Mouse (Mus musculus): ENCODE data around the gene Gnao1. TPM values are rescaled to one million over a fixed set of nuclear protein-coding genes. Genes with fewer than 3 reads are reported as not detected.

Gene Gnao1
- polyA plus RNA-seq, 1 experiment = 0.46 TPM

DNA sequence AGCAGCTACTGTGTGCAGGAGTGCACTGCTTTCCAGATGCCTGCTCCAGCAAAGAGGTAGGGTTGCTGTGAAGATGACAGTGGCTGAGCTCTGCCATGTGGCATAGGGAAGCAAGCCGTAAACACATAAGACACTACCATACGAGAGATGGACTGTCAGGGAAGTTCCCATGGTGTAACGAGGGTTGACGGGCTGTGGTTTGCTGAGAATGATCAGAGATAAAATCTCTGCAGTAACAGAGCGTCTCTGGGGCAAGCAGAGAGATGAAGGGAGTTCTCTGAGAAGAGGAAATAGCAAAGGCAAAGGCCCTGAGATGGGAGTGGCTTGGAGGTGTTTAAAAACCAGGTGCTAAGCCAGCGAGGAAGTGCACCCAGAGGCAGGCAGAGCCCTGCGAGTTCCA is 54.3 kb downstream of the Gnao1 start:
- no peaks in the 10 kb centered on the region for H3K4me1 ChIP-seq (ENCODE audit: control insufficient read depth, insufficient read depth, low read length)
- TF ChIP-seq CTCF (IDR thresholded peaks at IDR 0.05; ENCODE audit: low read depth, low read length) (no peak), POLR2A (IDR thresholded peaks at IDR 0.05; ENCODE audit: borderline replicate concordance, low read depth, low read length) (no peak)
- no peak overlapping the region for H3K4me3 ChIP-seq (ENCODE audit: insufficient read depth, low read length)
- H3K27ac ChIP-seq (ENCODE audit: insufficient read depth, low read depth, low read length) = no peak overlapping the region

DNA sequence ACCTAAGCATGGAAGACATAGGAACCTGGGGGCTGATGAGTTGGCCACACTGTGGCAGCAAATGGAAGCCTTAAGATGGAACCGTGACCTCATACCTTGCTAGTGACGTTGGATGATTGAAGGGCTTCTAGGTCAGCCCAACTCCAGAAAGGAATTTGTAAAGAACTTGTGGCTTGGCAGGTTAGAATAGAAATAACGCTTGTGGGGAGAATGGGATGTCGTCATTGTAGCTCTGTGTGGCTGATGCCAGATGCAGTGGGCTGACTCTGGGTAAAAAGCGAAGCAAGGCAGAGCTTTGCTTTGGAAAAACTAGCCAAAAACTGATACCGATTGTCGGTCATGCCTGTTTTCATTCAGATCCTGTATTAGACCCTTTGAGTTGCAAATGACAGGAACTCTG is 56.5 kb downstream of the Gnao1 start:
- Histone ChIP-seq H3K4me3 (ENCODE audit: insufficient read depth, low read length) (no peak overlapping the region), H3K4me1 (ENCODE audit: control insufficient read depth, insufficient read depth, low read length) (no peaks in the 10 kb centered on the region), H3K27ac (ENCODE audit: insufficient read depth, low read depth, low read length) (no peak overlapping the region)
- TF ChIP-seq POLR2A (IDR thresholded peaks at IDR 0.05; ENCODE audit: borderline replicate concordance, low read depth, low read length) = no peak
- no peak for TF ChIP-seq CTCF (IDR thresholded peaks at IDR 0.05; ENCODE audit: low read depth, low read length)

DNA sequence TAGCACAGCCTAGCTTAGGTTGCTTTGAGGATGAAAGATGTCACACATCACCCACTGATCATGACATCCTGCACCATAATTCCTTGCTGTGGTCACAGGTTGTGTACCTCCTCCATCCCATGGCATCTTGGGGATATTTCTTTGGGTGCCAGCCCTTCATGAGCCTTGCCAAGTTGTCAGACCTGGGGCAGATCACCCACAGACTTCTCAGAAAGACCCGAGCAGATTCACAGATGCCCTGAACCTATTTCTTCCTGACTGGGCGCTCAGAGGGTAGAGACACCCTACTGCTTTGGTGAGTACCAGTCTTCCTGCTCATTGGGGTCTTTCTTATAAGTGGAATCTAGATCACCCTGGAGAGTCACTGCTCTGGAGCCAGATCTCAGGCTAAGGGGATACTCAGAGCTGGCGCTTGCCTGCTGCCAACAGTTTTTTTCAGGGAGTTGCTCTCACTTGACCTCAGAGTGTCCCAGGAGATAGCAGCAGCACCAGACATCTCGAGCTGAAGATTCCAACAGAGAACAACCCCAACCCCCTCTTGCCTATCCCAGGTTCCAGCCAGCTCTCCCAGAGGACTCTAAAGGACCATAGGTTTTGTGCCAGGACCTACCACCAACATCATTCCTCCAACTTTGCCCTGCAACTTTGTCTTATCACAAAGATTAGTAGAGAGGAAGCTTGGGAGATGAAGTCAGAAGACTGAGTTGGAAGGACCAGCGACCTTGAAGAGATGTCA is 58.9 kb downstream of the Gnao1 start:
- no peak for TF ChIP-seq CTCF (IDR thresholded peaks at IDR 0.05; ENCODE audit: low read depth, low read length)
- no peak for TF ChIP-seq POLR2A (IDR thresholded peaks at IDR 0.05; ENCODE audit: borderline replicate concordance, low read depth, low read length)
- no peak overlapping the region for H3K27ac ChIP-seq (ENCODE audit: insufficient read depth, low read depth, low read length)
- no peaks in the 10 kb centered on the region for H3K4me1 ChIP-seq (ENCODE audit: control insufficient read depth, insufficient read depth, low read length)
- no peak overlapping the region for H3K4me3 ChIP-seq (ENCODE audit: insufficient read depth, low read length)

DNA sequence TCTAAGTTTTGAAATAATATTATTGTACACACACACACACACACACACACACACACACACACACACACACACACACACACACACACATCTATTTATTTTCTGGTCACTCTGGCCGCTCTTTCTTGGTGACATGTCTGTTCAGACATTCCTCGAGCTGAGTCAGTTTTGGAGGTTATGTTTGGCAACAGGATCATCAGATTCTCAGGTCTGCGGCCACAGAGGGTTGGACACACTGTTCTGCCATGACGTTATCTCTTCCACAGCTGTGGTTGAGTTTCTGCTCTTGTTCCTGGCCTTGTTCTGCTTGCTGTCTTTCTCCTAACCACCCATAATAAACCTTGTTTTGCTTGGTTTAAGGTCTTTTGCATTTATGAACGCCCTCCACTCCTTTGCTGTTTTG is 61.5 kb downstream of the Gnao1 start:
- H3K27ac ChIP-seq (ENCODE audit: insufficient read depth, low read depth, low read length) = no peak overlapping the region

DNA sequence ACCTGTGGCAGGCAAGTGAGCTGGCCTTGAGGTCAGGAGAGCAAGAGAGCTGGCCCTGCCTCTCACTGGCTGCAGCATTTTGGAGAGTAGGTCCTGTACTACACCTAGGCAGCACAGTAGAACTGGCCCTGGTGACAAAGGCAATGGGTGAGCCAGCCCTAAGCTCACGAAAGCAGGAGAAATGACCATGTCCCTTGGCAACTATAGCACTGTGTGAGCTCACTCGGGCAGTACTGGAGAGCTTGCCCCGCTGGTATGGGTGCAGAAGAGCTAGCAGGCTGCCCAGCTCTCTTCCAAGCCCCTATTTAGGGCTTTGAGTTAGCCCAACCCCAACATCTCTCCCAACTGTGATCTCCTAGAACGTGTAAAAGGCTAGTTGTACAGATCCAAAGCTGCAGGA is 68.6 kb downstream of the Gnao1 start:
- no peak for TF ChIP-seq POLR2A (IDR thresholded peaks at IDR 0.05; ENCODE audit: borderline replicate concordance, low read depth, low read length)
- Histone ChIP-seq H3K27ac (ENCODE audit: insufficient read depth, low read depth, low read length) (no peak overlapping the region), H3K4me3 (ENCODE audit: insufficient read depth, low read length) (no peak overlapping the region), H3K4me1 (ENCODE audit: control insufficient read depth, insufficient read depth, low read length) (no peaks in the 10 kb centered on the region)

More for the DNA sequence above, 61.5 kb downstream of the Gnao1 start:
- no peak for TF ChIP-seq POLR2A (IDR thresholded peaks at IDR 0.05; ENCODE audit: borderline replicate concordance, low read depth, low read length)
- TF ChIP-seq CTCF (IDR thresholded peaks at IDR 0.05; ENCODE audit: low read depth, low read length) = no peak
- no peak overlapping the region for H3K4me3 ChIP-seq (ENCODE audit: insufficient read depth, low read length)
- H3K4me1 ChIP-seq (ENCODE audit: control insufficient read depth, insufficient read depth, low read length) = no peaks in the 10 kb centered on the region

DNA sequence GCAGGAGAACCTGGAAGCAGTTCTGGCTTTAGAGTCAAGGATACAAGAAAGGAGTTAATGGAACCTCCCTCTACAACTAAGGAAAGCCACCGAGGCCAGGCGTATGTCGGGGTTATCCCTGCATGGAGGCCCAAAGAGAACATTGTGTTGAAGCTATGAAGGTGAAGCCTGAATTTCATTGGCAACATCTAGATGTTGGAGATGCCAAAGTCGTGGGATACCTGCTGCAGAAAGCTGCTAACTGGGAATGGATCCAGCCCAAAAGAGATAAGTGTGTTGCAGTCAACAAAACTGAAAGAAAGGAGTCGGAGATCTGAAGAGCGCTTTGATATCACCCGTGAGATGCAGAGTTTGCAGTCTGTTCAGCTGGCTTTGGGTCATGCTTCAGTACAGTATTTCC is 70.2 kb downstream of the Gnao1 start:
- no peaks in the 10 kb centered on the region for H3K4me1 ChIP-seq (ENCODE audit: control insufficient read depth, insufficient read depth, low read length)
- TF ChIP-seq POLR2A (IDR thresholded peaks at IDR 0.05; ENCODE audit: borderline replicate concordance, low read depth, low read length) (no peak), CTCF (IDR thresholded peaks at IDR 0.05; ENCODE audit: low read depth, low read length) (no peak)
- H3K27ac ChIP-seq (ENCODE audit: insufficient read depth, low read depth, low read length) = no peak overlapping the region
- no peak overlapping the region for H3K4me3 ChIP-seq (ENCODE audit: insufficient read depth, low read length)

DNA sequence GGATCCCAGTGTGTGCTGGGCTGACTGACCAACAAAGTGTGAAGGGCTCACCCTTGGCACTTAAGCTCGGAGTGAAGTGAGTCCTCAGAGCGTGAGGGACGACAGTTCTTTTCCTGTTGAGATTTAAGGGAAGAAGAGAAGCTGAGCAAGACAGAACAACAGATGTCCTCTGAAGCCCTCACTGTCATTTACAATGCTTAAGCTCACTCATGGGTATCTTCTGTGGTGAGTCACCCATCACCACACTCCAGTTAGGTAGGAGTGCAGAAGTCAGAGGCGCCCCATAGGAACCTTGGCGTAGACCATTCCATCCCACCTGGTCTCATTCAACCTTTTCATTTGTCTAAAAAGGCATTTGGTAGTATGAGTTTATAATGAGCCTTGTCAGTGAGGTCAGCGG is 71.6 kb downstream of the Gnao1 start:
- no peak overlapping the region for H3K4me3 ChIP-seq (ENCODE audit: insufficient read depth, low read length)
- TF ChIP-seq POLR2A (IDR thresholded peaks at IDR 0.05; ENCODE audit: borderline replicate concordance, low read depth, low read length) (no peak), CTCF (IDR thresholded peaks at IDR 0.05; ENCODE audit: low read depth, low read length) (no peak)

DNA sequence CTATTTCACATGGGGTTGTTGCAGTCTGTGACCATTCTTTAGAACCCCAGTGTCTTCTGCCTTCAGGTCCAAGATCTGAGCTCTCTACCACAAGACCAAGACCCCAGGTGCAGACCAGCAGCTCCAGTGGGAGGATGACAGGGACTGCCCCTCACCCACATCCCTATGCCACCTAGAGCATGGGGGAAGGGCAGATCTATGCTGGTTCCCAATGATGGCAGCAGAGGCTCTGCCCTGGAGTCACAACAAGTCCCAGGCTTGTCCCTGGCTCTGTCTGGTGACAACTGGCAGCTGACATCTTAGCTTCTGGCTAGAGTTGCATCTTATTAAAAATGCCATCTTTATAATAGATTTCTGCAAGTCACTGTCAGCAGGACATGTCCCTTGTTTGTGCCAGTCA is 73.5 kb downstream of the Gnao1 start:
- H3K27ac ChIP-seq (ENCODE audit: insufficient read depth, low read depth, low read length) = no peak overlapping the region
- no peak for TF ChIP-seq POLR2A (IDR thresholded peaks at IDR 0.05; ENCODE audit: borderline replicate concordance, low read depth, low read length)
- no peak for TF ChIP-seq CTCF (IDR thresholded peaks at IDR 0.05; ENCODE audit: low read depth, low read length)
- H3K4me1 ChIP-seq (ENCODE audit: control insufficient read depth, insufficient read depth, low read length) = no peaks in the 10 kb centered on the region
- H3K4me3 ChIP-seq (ENCODE audit: insufficient read depth, low read length) = no peak overlapping the region

More for the DNA sequence above, 71.6 kb downstream of the Gnao1 start:
- H3K4me1 ChIP-seq (ENCODE audit: control insufficient read depth, insufficient read depth, low read length) = no peaks in the 10 kb centered on the region
- no peak overlapping the region for H3K27ac ChIP-seq (ENCODE audit: insufficient read depth, low read depth, low read length)

DNA sequence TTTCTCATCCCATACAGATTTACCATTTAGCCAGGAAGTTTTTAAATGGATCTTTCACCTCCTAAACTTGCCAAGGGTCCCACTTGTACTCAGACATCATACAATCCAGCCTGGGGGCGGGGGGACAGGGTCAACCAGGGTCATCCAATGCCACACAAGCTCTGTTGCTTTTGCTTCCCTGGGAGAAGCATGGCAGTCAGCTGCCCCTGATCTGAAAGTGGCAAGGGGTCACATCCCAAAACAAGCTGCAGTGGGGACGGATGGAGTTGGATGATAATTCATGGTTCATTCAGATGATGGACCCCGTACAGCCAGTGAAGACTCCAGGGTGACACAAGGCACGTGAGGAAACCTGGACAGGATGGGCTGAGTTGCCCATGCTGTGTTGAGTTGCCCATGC is 74.0 kb downstream of the Gnao1 start:
- no peak for TF ChIP-seq CTCF (IDR thresholded peaks at IDR 0.05; ENCODE audit: low read depth, low read length)
- TF ChIP-seq POLR2A (IDR thresholded peaks at IDR 0.05; ENCODE audit: borderline replicate concordance, low read depth, low read length) = no peak
- no peaks in the 10 kb centered on the region for H3K4me1 ChIP-seq (ENCODE audit: control insufficient read depth, insufficient read depth, low read length)
- no peak overlapping the region for H3K27ac ChIP-seq (ENCODE audit: insufficient read depth, low read depth, low read length)
- no peak overlapping the region for H3K4me3 ChIP-seq (ENCODE audit: insufficient read depth, low read length)

DNA sequence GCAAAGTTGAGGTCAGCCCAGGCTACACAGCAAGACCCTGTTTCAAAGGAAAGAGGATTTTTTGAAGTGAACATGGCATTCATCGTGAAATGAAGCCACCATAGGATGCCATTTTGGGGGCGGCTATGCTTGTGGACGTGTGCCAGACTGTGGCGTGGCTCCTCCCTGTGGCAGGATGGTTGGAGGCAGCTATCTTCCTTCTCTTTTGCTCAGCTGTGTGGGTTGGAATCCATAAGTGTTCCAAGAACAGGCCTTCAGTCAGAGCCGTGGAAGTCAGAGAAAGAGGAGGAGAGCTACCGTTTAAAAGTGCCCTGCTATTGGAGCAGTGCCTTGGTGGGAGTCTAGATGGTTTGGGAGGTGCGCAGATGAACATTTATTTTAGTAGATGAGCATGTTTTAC is 74.5 kb downstream of the Gnao1 start:
- Histone ChIP-seq H3K27ac (ENCODE audit: insufficient read depth, low read depth, low read length) (no peak overlapping the region), H3K4me1 (ENCODE audit: control insufficient read depth, insufficient read depth, low read length) (no peaks in the 10 kb centered on the region), H3K4me3 (ENCODE audit: insufficient read depth, low read length) (no peak overlapping the region)
- no peak for TF ChIP-seq CTCF (IDR thresholded peaks at IDR 0.05; ENCODE audit: low read depth, low read length)
- no peak for TF ChIP-seq POLR2A (IDR thresholded peaks at IDR 0.05; ENCODE audit: borderline replicate concordance, low read depth, low read length)
